Mouse (Mus musculus) small intestine, adult 2 months (tissue): ENCODE measurements around the gene Evc2.

Source experiments
- CTCF ChIP-seq: fragments of 200-500 bp; IDR thresholded peaks from 2 replicates; pipeline ENCODE4 v1.5.1; 2012; ENCODE audit warnings: low read depth, mild to moderate bottlenecking, control low read depth, inconsistent platforms, low read length, moderate library complexity, mixed read lengths; ENCODE audit not compliant: insufficient replicate concordance, insufficient read length; ENCODE audit errors: extremely low read depth
- POLR2A ChIP-seq: fragments of 200-500 bp; IDR thresholded peaks from 2 replicates; pipeline ENCODE4 v1.6.1; 2012; ENCODE audit warnings: low read depth, mild to moderate bottlenecking, control low read depth, inconsistent platforms, low read length, moderate library complexity

DNA sequence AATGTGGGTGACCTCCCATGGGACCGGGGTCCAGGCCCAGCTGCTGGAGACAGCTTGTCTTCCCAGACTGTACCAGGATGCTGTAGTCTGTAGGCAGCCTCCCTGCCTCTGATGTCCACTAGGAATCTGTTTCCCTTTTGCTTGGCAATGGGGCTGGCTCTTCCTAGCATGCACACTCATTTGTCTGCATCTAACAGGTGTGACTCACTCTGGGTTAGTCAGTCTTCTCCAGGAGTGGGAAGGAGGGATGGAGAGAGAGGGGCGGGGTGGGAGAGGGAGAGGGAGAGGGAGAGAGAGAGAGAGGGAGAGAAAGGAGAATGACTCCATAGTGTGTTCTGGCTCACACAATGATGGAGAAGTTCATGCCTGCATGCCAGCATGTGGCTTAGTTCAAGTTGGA lies 13.5 kb downstream of the Evc2 start:
- no peak for TF ChIP-seq CTCF
- no peak for TF ChIP-seq POLR2A
